8 mouse cellular contexts compared by ENCODE assay signal in genomic region chr6:145441416-145442110, GRCm38 (mm10).
DNase-seq lines count a peak whose midpoint lies in the region; ATAC-seq and TF ChIP-seq lines count a peak whose summit lies in the region.

No protein-coding gene starts in this region.

- no peak for TF ChIP-seq POLR2A in testis, adult 2 months (IDR thresholded peaks at IDR 0.05; ENCODE audit: control insufficient read depth, low read depth, low read length)

- H3K27me3 ChIP-seq in testis, adult 2 months (ENCODE audit: control insufficient read depth, insufficient read depth, low read length), result no peaks in the 10 kb centered on the region

- TF ChIP-seq CTCF in testis, adult 2 months (IDR thresholded peaks at IDR 0.05; ENCODE audit: control insufficient read depth, insufficient read depth, insufficient replicate concordance, low read depth, low read length), result peak; percentile 31; the same call in 1 of the 2 replicates

- H3K4me3 ChIP-seq in testis, adult 2 months (ENCODE audit: control insufficient read depth, low read depth, low read length), result no peak overlapping the region

- ATAC-seq in erythroblast, adult 5-6 weeks (replicated peaks; ENCODE audit: low FRiP score, poor library complexity, severe bottlenecking), result no peak

- H3K36me3 ChIP-seq in testis, adult 2 months (ENCODE audit: control insufficient read depth, insufficient read depth, low read length), result no peaks in the 10 kb centered on the region

- no peak overlapping the region for H3K27ac ChIP-seq in testis, adult 2 months (ENCODE audit: control insufficient read depth, insufficient read depth, low read depth, low read length)

- DNase-seq in testis, postnatal 14 days (ENCODE audit: low spot score), result no peak
- peak; percentile 84 for DNase-seq in cerebellum, postnatal 10 days
- peak; percentile 47 to 69 for DNase-seq in heart, adult 18-20 months
- DNase-seq in kidney, adult 8-10 months, result peak; percentile 27 to 45
- DNase-seq in lung, postnatal 25 days (ENCODE audit: low spot score), result peak; percentile 56
- no peak for DNase-seq in thymus, postnatal 0 days (ENCODE audit: low spot score)

- H3K4me1 ChIP-seq in testis, adult 2 months (ENCODE audit: control insufficient read depth, insufficient read depth, low read length), result no peaks in the 10 kb centered on the region

Comparison
In these comparisons a context has a peak if more than half of its experiments do, and no peak if none do; other contexts are left out.
1. DNase-seq: peak in cerebellum, postnatal 10 days (2 of 2), heart, adult 18-20 months (2 of 2), kidney, adult 8-10 months (2 of 2) and lung, postnatal 25 days (single experiment); none in testis, postnatal 14 days (single experiment) and thymus, postnatal 0 days (single experiment).